ENCODE assay signal across 7 mouse cellular contexts in the genomic region with DNA sequence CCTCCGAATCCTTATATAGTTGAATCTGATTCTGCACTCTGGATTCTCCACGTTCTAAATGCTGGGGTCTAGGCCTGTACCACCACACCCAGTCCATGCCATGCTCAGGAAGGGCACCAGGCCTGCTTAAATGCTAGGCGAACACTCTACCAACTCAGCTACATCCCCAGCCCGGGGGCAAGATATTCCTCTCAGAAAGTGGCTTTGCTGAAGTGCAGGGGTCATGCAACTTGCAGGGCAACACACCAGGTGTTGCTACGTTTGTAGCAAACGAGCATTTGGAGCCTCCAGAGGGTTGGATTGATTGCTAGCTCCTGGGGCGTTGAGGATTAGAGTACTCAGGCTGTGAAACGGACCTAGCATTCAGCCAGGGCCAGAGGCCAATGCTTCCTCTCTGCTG. TPM values are rescaled to one million over a fixed set of nuclear protein-coding genes. Genes with fewer than 3 reads are reported as not detected.
DNase-seq lines count a peak whose midpoint lies in the region; ATAC-seq and TF ChIP-seq lines count a peak whose summit lies in the region.

No protein-coding gene starts in this region.

- intact Hi-C loops in left cerebral cortex, postnatal 4 days (cut with DNase I): no loop called here

- no peak overlapping the region for H3K4me3 ChIP-seq in lung, postnatal 0 days (ENCODE audit: low read depth, low read length)
- H3K4me3 ChIP-seq in embryonic facial prominence, embryonic 12.5 days: peak overlapping the region; percentile 73
- H3K4me3 ChIP-seq in intestine, embryonic 15.5 days (replicated peaks): peak overlapping the region; percentile 69; the same call in 1 of the 2 replicates
- H3K4me3 ChIP-seq in midbrain, postnatal 0 days (ENCODE audit: low read depth, low read length): peak overlapping the region; percentile 56

- no peak for TF ChIP-seq EP300 in lung, postnatal 0 days (IDR thresholded peaks at IDR 0.05)

- 0 out of 2 replicates have a peak, but pooled peaks cover 3% of the 10 kb centered on the region for H3K4me1 ChIP-seq in lung, postnatal 0 days (ENCODE audit: insufficient read depth, low read depth, low read length)
- peaks cover 17% of the 10 kb centered on the region for H3K4me1 ChIP-seq in embryonic facial prominence, embryonic 12.5 days
- H3K4me1 ChIP-seq in intestine, embryonic 15.5 days (replicated peaks): peaks cover 7% of the 10 kb centered on the region
- peaks cover 3% of the 10 kb centered on the region; the same call in 1 of the 2 replicates for H3K4me1 ChIP-seq in midbrain, postnatal 0 days (ENCODE audit: insufficient read depth, low read length)

- no peak for ATAC-seq in lung, postnatal 0 days
- no peak for ATAC-seq in embryonic facial prominence, embryonic 12.5 days (ENCODE audit: insufficient number of reproducible peaks, insufficient read depth, low FRiP score, low TSS enrichment)
- ATAC-seq in intestine, embryonic 15.5 days: no peak
- ATAC-seq in midbrain, postnatal 0 days (ENCODE audit: low FRiP score): no peak

- no peak overlapping the region for H3K27ac ChIP-seq in lung, postnatal 0 days (ENCODE audit: low read length)
- H3K27ac ChIP-seq in embryonic facial prominence, embryonic 12.5 days: no peak overlapping the region
- H3K27ac ChIP-seq in intestine, embryonic 15.5 days: no peak overlapping the region
- no peak overlapping the region for H3K27ac ChIP-seq in midbrain, postnatal 0 days (ENCODE audit: low read depth, low read length)

- WGBS in lung, postnatal 0 days: 59% methylated on average over 8 of the region's 8 CpGs
- WGBS in embryonic facial prominence, embryonic 12.5 days: 43% methylated on average over 8 of the region's 8 CpGs
- WGBS in intestine, embryonic 15.5 days: 62% methylated on average over 8 of the region's 8 CpGs
- 41% methylated on average over 8 of the region's 8 CpGs for WGBS in midbrain, postnatal 0 days

- no peak for TF ChIP-seq CTCF in lung, postnatal 0 days (IDR thresholded peaks at IDR 0.05)
- TF ChIP-seq CTCF in midbrain, postnatal 0 days (IDR thresholded peaks at IDR 0.05): no peak

- no peaks in the 10 kb centered on the region for H3K9me3 ChIP-seq in lung, postnatal 0 days (ENCODE audit: low read length)
- H3K9me3 ChIP-seq in embryonic facial prominence, embryonic 12.5 days: no peaks in the 10 kb centered on the region
- no peaks in the 10 kb centered on the region for H3K9me3 ChIP-seq in intestine, embryonic 15.5 days
- H3K9me3 ChIP-seq in midbrain, postnatal 0 days (ENCODE audit: low read length): no peaks in the 10 kb centered on the region

- no peaks in the 10 kb centered on the region for H3K36me3 ChIP-seq in lung, postnatal 0 days (ENCODE audit: insufficient read depth, low read length)
- H3K36me3 ChIP-seq in embryonic facial prominence, embryonic 12.5 days: no peaks in the 10 kb centered on the region
- H3K36me3 ChIP-seq in intestine, embryonic 15.5 days: no peaks in the 10 kb centered on the region
- H3K36me3 ChIP-seq in midbrain, postnatal 0 days (ENCODE audit: insufficient read depth, low read length): no peaks in the 10 kb centered on the region

- H3K9ac ChIP-seq in lung, postnatal 0 days (replicated peaks; ENCODE audit: low read depth): no peak overlapping the region
- peak overlapping the region; percentile 78 for H3K9ac ChIP-seq in embryonic facial prominence, embryonic 12.5 days
- H3K9ac ChIP-seq in intestine, embryonic 15.5 days: peak overlapping the region; percentile 71; the same call in 1 of the 2 replicates
- H3K9ac ChIP-seq in midbrain, postnatal 0 days (replicated peaks; ENCODE audit: low read length, poor library complexity, severe bottlenecking): peak overlapping the region; percentile 2; the same call in 1 of the 2 replicates

- no peak for DNase-seq in lung, postnatal 0 days (ENCODE audit: low spot score)
- DNase-seq in lung, postnatal 4 days: no peak
- DNase-seq in midbrain, postnatal 0 days (ENCODE audit: low spot score): peak; percentile 3
- DNase-seq in urinary bladder, postnatal 36 days (ENCODE audit: low spot score in 2 of 2): no peak
- DNase-seq in left cerebral cortex, postnatal 4 days: no peak

- H3K4me2 ChIP-seq in lung, postnatal 0 days (replicated peaks; ENCODE audit: low read depth, low read length): peak overlapping the region; percentile 85; the same call in 1 of the 2 replicates
- peak overlapping the region; percentile 61 for H3K4me2 ChIP-seq in embryonic facial prominence, embryonic 12.5 days (replicated peaks)
- peak overlapping the region; percentile 69 for H3K4me2 ChIP-seq in intestine, embryonic 15.5 days (replicated peaks)
- peak overlapping the region; percentile 60 for H3K4me2 ChIP-seq in midbrain, postnatal 0 days (ENCODE audit: low read depth, low read length, poor library complexity, severe bottlenecking)

- H3K27me3 ChIP-seq in lung, postnatal 0 days (replicated peaks; ENCODE audit: insufficient read depth, low read length): no peaks in the 10 kb centered on the region
- no peaks in the 10 kb centered on the region for H3K27me3 ChIP-seq in embryonic facial prominence, embryonic 12.5 days
- no peaks in the 10 kb centered on the region for H3K27me3 ChIP-seq in intestine, embryonic 15.5 days (replicated peaks)
- H3K27me3 ChIP-seq in midbrain, postnatal 0 days (ENCODE audit: insufficient read depth, low read length): no peaks in the 10 kb centered on the region

RNA-seq across cellular contexts. Expression of gene Med21, which starts 9.2 kb away (rescaled TPM):
- 112 and 117 TPM in 2 replicates for polyA plus RNA-seq in lung, postnatal 0 days (2015; fragmentation: Nextera tagmentation; extraction: Ambion mirVana)
- polyA plus RNA-seq in embryonic facial prominence, embryonic 12.5 days (2016; fragmentation: Nextera tagmentation; extraction: Ambion mirVana): 130 and 143 TPM in 2 replicates
- 124 and 128 TPM in 2 replicates for polyA plus RNA-seq in intestine, embryonic 15.5 days (2015; fragmentation: Nextera tagmentation; extraction: Ambion mirVana)
- 34.6 and 50.9 TPM in 2 replicates for total RNA-seq in midbrain, postnatal 0 days (2014; rRNA removed)
- 101 and 106 TPM in 2 replicates for polyA plus RNA-seq in midbrain, postnatal 0 days (2015; fragmentation: Nextera tagmentation; extraction: Ambion mirVana)
- 10 to 100 TPM; 42.6 to 49.1 TPM for total RNA-seq in left cerebral cortex, postnatal 4 days (2021)

RNA-seq across cellular contexts. Expression of gene Tm7sf3, which starts 9.5 kb away (rescaled TPM):
- 20.0 and 21.7 TPM in 2 replicates for polyA plus RNA-seq in lung, postnatal 0 days (2015; fragmentation: Nextera tagmentation; extraction: Ambion mirVana)
- 37.0 and 38.4 TPM in 2 replicates for polyA plus RNA-seq in embryonic facial prominence, embryonic 12.5 days (2016; fragmentation: Nextera tagmentation; extraction: Ambion mirVana)
- polyA plus RNA-seq in intestine, embryonic 15.5 days (2015; fragmentation: Nextera tagmentation; extraction: Ambion mirVana): 28.2 and 32.5 TPM in 2 replicates
- 44.3 and 49.8 TPM in 2 replicates for total RNA-seq in midbrain, postnatal 0 days (2014; rRNA removed)
- 36.3 and 38.3 TPM in 2 replicates for polyA plus RNA-seq in midbrain, postnatal 0 days (2015; fragmentation: Nextera tagmentation; extraction: Ambion mirVana)
- 10 to 100 TPM; 30.6 to 32.4 TPM for total RNA-seq in left cerebral cortex, postnatal 4 days (2021)

RNA-seq across cellular contexts. Expression of gene Ints13, which starts 55.5 kb away (rescaled TPM):
- 27.0 and 27.4 TPM in 2 replicates for polyA plus RNA-seq in lung, postnatal 0 days (2015; fragmentation: Nextera tagmentation; extraction: Ambion mirVana)
- polyA plus RNA-seq in embryonic facial prominence, embryonic 12.5 days (2016; fragmentation: Nextera tagmentation; extraction: Ambion mirVana): 75.6 and 80.9 TPM in 2 replicates
- 55.0 and 59.7 TPM in 2 replicates for polyA plus RNA-seq in intestine, embryonic 15.5 days (2015; fragmentation: Nextera tagmentation; extraction: Ambion mirVana)
- total RNA-seq in midbrain, postnatal 0 days (2014; rRNA removed): 20.8 and 36.2 TPM in 2 replicates
- polyA plus RNA-seq in midbrain, postnatal 0 days (2015; fragmentation: Nextera tagmentation; extraction: Ambion mirVana): 18.1 and 18.4 TPM in 2 replicates
- total RNA-seq in left cerebral cortex, postnatal 4 days (2021): 10 to 100 TPM; 34.5 to 37.3 TPM

RNA-seq across cellular contexts. Expression of gene Fgfr1op2, which starts 56.1 kb away (rescaled TPM):
- 99.2 and 109 TPM in 2 replicates for polyA plus RNA-seq in lung, postnatal 0 days (2015; fragmentation: Nextera tagmentation; extraction: Ambion mirVana)
- 85.3 and 87.8 TPM in 2 replicates for polyA plus RNA-seq in embryonic facial prominence, embryonic 12.5 days (2016; fragmentation: Nextera tagmentation; extraction: Ambion mirVana)
- 89.5 and 91.2 TPM in 2 replicates for polyA plus RNA-seq in intestine, embryonic 15.5 days (2015; fragmentation: Nextera tagmentation; extraction: Ambion mirVana)
- 20.9 and 24.6 TPM in 2 replicates for total RNA-seq in midbrain, postnatal 0 days (2014; rRNA removed)
- polyA plus RNA-seq in midbrain, postnatal 0 days (2015; fragmentation: Nextera tagmentation; extraction: Ambion mirVana): 33.4 and 37.7 TPM in 2 replicates
- 10 to 100 TPM; 29.3 to 29.8 TPM for total RNA-seq in left cerebral cortex, postnatal 4 days (2021)
